Mouse (Mus musculus): ENCODE results near the gene Map3k9.

- no peak for TF ChIP-seq POLR2A (IDR thresholded peaks at IDR 0.05; ENCODE audit: borderline replicate concordance, extremely low read depth, low read depth, low read length)
- peak; percentile 95 for TF ChIP-seq CTCF (IDR thresholded peaks at IDR 0.05; ENCODE audit: insufficient read depth, low read length)
These were observed 15.6 kb upstream of the Map3k9 start for GRCm38 (mm10) chr12:81796541-81796940.

Measured in lung, adult 2 months (tissue).